Mouse (Mus musculus) CH12.LX (cell line): ENCODE measurements at regions not wholly inside any gene's neighbourhood (a gene's known extent, or its start where the extent isn't known, plus 50 kb on each side); places are given as distances from the start of the nearest gene placed in this dataset.

Experiments used
- DNase-seq: peaks from one replicate; pipeline ENCODE4 v3.0.0-alpha.2; 2013; ENCODE audit errors: extremely low read depth
- H3K27ac ChIP-seq: 2 replicates; pipeline ENCODE4 v1.5.1; 2012; ENCODE audit warnings: low read depth, mild to moderate bottlenecking, control low read depth, moderate library complexity; ENCODE audit not compliant: insufficient read depth
- H3K27me3 ChIP-seq: replicated peaks from 2 replicates; pipeline ENCODE3; 2012; ENCODE audit warnings: inconsistent platforms
- H3K36me3 ChIP-seq, 2 experiments: replicated peaks in 1 of 2; 2 replicates each; pipeline versions ENCODE3 to v1.6.1; 2012; ENCODE audit warnings: inconsistent platforms in 1 of 2, low read length in 1 of 2, mild to moderate bottlenecking in 1 of 2, mixed read lengths in 1 of 2, moderate library complexity in 1 of 2; ENCODE audit not compliant: control insufficient read depth in 1 of 2, insufficient read depth in 1 of 2
- H3K4me1 ChIP-seq, 2 experiments: 2 replicates each; pipeline ENCODE4 v1.6.1; 2012; ENCODE audit warnings: inconsistent platforms in 1 of 2, moderate library complexity in 1 of 2; ENCODE audit not compliant: insufficient read depth in 2 of 2, control insufficient read depth in 1 of 2
- H3K4me2 ChIP-seq: 2 replicates; pipeline ENCODE4 v1.6.1; 2012; ENCODE audit warnings: low read depth, mild to moderate bottlenecking, control low read depth; ENCODE audit not compliant: poor library complexity, insufficient read depth, severe bottlenecking
- H3K4me3 ChIP-seq, 3 experiments: fragments of 150-350 bp in 1 of 3; sonication (generic) in 1 of 3; replicated peaks in 1 of 3; 2 replicates each; pipeline versions ENCODE3 to v1.5.1; 2011 to 2012; ENCODE audit warnings: low read depth in 2 of 3, low read length in 2 of 3, mild to moderate bottlenecking in 2 of 3, moderate library complexity in 2 of 3, control low read depth in 1 of 3, improper control_type of control experiment in 1 of 3, inconsistent platforms in 1 of 3, mixed read lengths in 1 of 3; ENCODE audit not compliant: poor library complexity in 1 of 3
- H3K79me2 ChIP-seq: replicated peaks from 2 replicates; pipeline ENCODE4 v1.6.1; 2012; ENCODE audit warnings: mild to moderate bottlenecking, moderate library complexity; ENCODE audit not compliant: control insufficient read depth, poor library complexity, insufficient read depth, severe bottlenecking; ENCODE audit errors: extremely low read depth
- H3K9ac ChIP-seq: 2 replicates; pipeline ENCODE4 v1.6.1; 2012; ENCODE audit warnings: low read depth, mild to moderate bottlenecking, control low read depth, moderate library complexity; ENCODE audit not compliant: insufficient read depth
- H3K9me3 ChIP-seq: replicated peaks from 2 replicates; pipeline ENCODE3; 2012; ENCODE audit warnings: low read length, inconsistent platforms, mixed read lengths
- BHLHE40 ChIP-seq: IDR thresholded peaks from 2 replicates; pipeline ENCODE4 v1.6.1; 2011; ENCODE audit warnings: mild to moderate bottlenecking, low read depth, low read length, improper control_type of control experiment
- CHD1 ChIP-seq: IDR thresholded peaks from 2 replicates; pipeline ENCODE4 v1.6.1; 2012; ENCODE audit warnings: low read depth, low read length, improper control_type of control experiment, inconsistent platforms
- ELF1 ChIP-seq: IDR thresholded peaks from 2 replicates; pipeline ENCODE4 v1.6.1; 2014; ENCODE audit warnings: low read depth, mild to moderate bottlenecking, inconsistent platforms, low read length, improper control_type of control experiment
- EP300 ChIP-seq: IDR thresholded peaks from 2 replicates; pipeline ENCODE4 v1.6.1; 2011; ENCODE audit warnings: low read length, improper control_type of control experiment
- HCFC1 ChIP-seq: IDR thresholded peaks from 2 replicates; pipeline ENCODE4 v1.6.1; 2012; ENCODE audit warnings: low read depth, mild to moderate bottlenecking, inconsistent platforms, low read length, improper control_type of control experiment
- IRF4 ChIP-seq: IDR thresholded peaks from 2 replicates; pipeline ENCODE4 v1.6.1; 2014; ENCODE audit warnings: low read depth, mild to moderate bottlenecking, inconsistent platforms, low read length, improper control_type of control experiment
- JUN ChIP-seq: IDR thresholded peaks from 2 replicates; pipeline ENCODE4 v1.6.1; 2011; ENCODE audit warnings: low read depth, mild to moderate bottlenecking, low read length, improper control_type of control experiment, moderate library complexity; ENCODE audit not compliant: insufficient read depth
- KAT2A ChIP-seq: IDR thresholded peaks from 2 replicates; pipeline ENCODE4 v1.6.1; 2012; ENCODE audit warnings: low read length, improper control_type of control experiment, inconsistent platforms; ENCODE audit not compliant: insufficient replicate concordance
- MAZ ChIP-seq: IDR thresholded peaks from 2 replicates; pipeline ENCODE4 v1.6.1; 2012; ENCODE audit warnings: low read depth, mild to moderate bottlenecking, inconsistent platforms, low read length, improper control_type of control experiment, moderate library complexity
- MXI1 ChIP-seq: IDR thresholded peaks from 2 replicates; pipeline ENCODE4 v1.6.1; 2011; ENCODE audit warnings: mild to moderate bottlenecking, low read depth, low read length, improper control_type of control experiment
- NELFE ChIP-seq: IDR thresholded peaks from 2 replicates; pipeline ENCODE4 v1.6.1; 2011; ENCODE audit warnings: low read depth, low read length, improper control_type of control experiment
- NRF1 ChIP-seq: IDR thresholded peaks from 2 replicates; pipeline ENCODE4 v1.6.1; 2014; ENCODE audit warnings: low read depth, mild to moderate bottlenecking, inconsistent platforms, low read length, improper control_type of control experiment, moderate library complexity
- PAX5 ChIP-seq: IDR thresholded peaks from 2 replicates; pipeline ENCODE4 v1.6.1; 2012; ENCODE audit warnings: low read length, inconsistent platforms, mixed read lengths
- POLR2AphosphoS2 ChIP-seq: IDR thresholded peaks from 2 replicates; pipeline ENCODE4 v1.6.1; 2011; ENCODE audit warnings: low read depth, low read length, improper control_type of control experiment
- RAD21 ChIP-seq: IDR thresholded peaks from 2 replicates; pipeline ENCODE4 v1.6.1; 2011; ENCODE audit warnings: low read depth, mild to moderate bottlenecking, low read length, improper control_type of control experiment, moderate library complexity
- SIN3A ChIP-seq: IDR thresholded peaks from 2 replicates; pipeline ENCODE4 v1.6.1; 2012; ENCODE audit warnings: low read length, improper control_type of control experiment, inconsistent platforms
- TCF12 ChIP-seq: IDR thresholded peaks from 2 replicates; pipeline ENCODE4 v1.6.1; 2014; ENCODE audit warnings: low read depth, mild to moderate bottlenecking, inconsistent platforms, low read length, improper control_type of control experiment
- UBTF ChIP-seq: IDR thresholded peaks from 2 replicates; pipeline ENCODE4 v1.6.1; 2012; ENCODE audit warnings: low read depth, mild to moderate bottlenecking, inconsistent platforms, low read length, improper control_type of control experiment, moderate library complexity
- USF1 ChIP-seq: IDR thresholded peaks from 2 replicates; pipeline ENCODE4 v1.6.1; 2014; ENCODE audit warnings: low read depth, mild to moderate bottlenecking, inconsistent platforms, low read length, improper control_type of control experiment
- ZC3H11A ChIP-seq: IDR thresholded peaks from 2 replicates; pipeline ENCODE4 v1.6.1; 2012; ENCODE audit warnings: low read depth, mild to moderate bottlenecking, inconsistent platforms, low read length, improper control_type of control experiment
- ZKSCAN1 ChIP-seq: IDR thresholded peaks from 2 replicates; pipeline ENCODE4 v1.6.1; 2012; ENCODE audit warnings: low read depth, inconsistent platforms, low read length, improper control_type of control experiment, borderline replicate concordance
- dilution Hi-C: fragments of 300-500 bp; cut with MboI; formaldehyde crosslinking; loops from 2 replicates; pipeline ENCODE4 v1.14.3; 2020; ENCODE audit warnings: low sequenced_read_pairs; ENCODE audit not compliant: extremely low pct_unique_long_range_greater_than_20kb, extremely low pct_ligation_motif_present
- in situ Hi-C: fragments of 300-500 bp; cut with MboI; formaldehyde crosslinking; loops from 3 replicates; pipeline ENCODE4 v1.14.3; 2019; ENCODE audit warnings: low sequenced_read_pairs, low pct_ligation_motif_present, low pct_unique_long_range_greater_than_20kb, mixed read lengths

DNA sequence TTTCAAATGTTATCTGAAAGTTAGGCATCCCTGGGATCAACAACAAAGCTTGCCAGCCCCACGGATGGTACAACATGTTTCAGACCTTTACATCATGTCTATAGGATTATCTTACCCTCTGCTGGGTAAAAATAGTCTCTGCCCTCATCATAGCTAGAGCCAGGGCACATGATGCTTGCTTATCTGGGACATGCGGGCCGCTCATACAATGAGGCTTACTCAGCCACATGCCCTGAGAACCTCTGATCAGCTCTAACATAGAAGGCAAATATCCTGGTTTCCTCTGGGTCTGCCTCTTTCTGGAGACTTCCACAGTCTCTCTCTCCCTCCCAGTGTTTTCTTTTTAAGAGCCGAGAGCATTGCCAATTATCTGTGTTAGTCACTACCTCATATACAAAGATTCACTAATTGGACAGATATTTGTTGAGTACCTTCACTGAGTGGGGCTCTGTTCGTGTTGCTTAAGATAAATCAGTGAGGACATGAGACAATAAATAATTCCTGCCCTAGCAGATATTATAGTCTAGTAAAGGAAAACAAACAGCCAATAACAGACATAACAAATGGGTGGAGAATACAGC is 256.6 kb downstream of the Fam49a start:
- Histone ChIP-seq H3K27ac (no peak overlapping the region), H3K4me1 (no peaks in the 10 kb centered on the region; a peak in 1 of 4 replicates), H3K79me2 (no peaks in the 10 kb centered on the region), H3K4me2 (no peak overlapping the region), H3K4me3 (no peak overlapping the region), H3K36me3 (no peaks in the 10 kb centered on the region), H3K9ac (no peak overlapping the region), H3K27me3 (no peaks in the 10 kb centered on the region), H3K9me3 (no peaks in the 10 kb centered on the region)
- in situ Hi-C loops (no loop called here), dilution Hi-C loops (no loop called here)
- TF ChIP-seq PAX5 = no peak
- TF ChIP-seq JUN = no peak
- no peak for TF ChIP-seq USF1
- no peak for TF ChIP-seq NELFE
- TF ChIP-seq CHD1 = no peak
- TF ChIP-seq POLR2AphosphoS2 = no peak
- no peak for TF ChIP-seq EP300
- no peak for TF ChIP-seq HCFC1
- no peak for TF ChIP-seq UBTF
- TF ChIP-seq ZC3H11A = no peak
- TF ChIP-seq IRF4 = no peak
- TF ChIP-seq BHLHE40 = no peak
- no peak for TF ChIP-seq MAZ
- no peak for TF ChIP-seq RAD21
- TF ChIP-seq SIN3A = no peak
- TF ChIP-seq ELF1 = no peak
- TF ChIP-seq NRF1 = no peak
- no peak for TF ChIP-seq TCF12
- no peak for TF ChIP-seq KAT2A
- no peak for DNase-seq

- no peak overlapping the region for H3K4me3 ChIP-seq
- in situ Hi-C loops (no loop called here), dilution Hi-C loops (no loop called here)
- no peaks in the 10 kb centered on the region for H3K9me3 ChIP-seq
- no peaks in the 10 kb centered on the region; a peak in 1 of 4 replicates for H3K4me1 ChIP-seq
- no peaks in the 10 kb centered on the region for H3K27me3 ChIP-seq
- TF ChIP-seq RAD21 (no peak), UBTF (no peak), MXI1 (no peak), SIN3A (no peak), USF1 (no peak), MAZ (no peak), NELFE (no peak), KAT2A (no peak), BHLHE40 (no peak), EP300 (no peak), ZKSCAN1 (no peak)
- TF ChIP-seq, all 38 proteins: peak for 0
- Histone ChIP-seq H3K27ac (no peak overlapping the region), H3K4me2 (no peak overlapping the region), H3K79me2 (no peaks in the 10 kb centered on the region), H3K9ac (no peak overlapping the region), H3K36me3 (no peaks in the 10 kb centered on the region)
- no peak for DNase-seq
These were observed 255.1 kb downstream of the Fam49a start for GRCm38 (mm10) chr12:12517020-12517419.
